Mouse (Mus musculus) small intestine, adult 10 weeks (tissue): Measurements from ENCODE around the gene Pabpc5. TPM values are rescaled to one million over a fixed set of nuclear protein-coding genes. Genes with fewer than 3 reads are reported as not detected.

ENCODE experiments used
- polyA plus RNA-seq: library from polyadenylated mRNA; stranded (reverse); fragments of 350-450 nt; fragmentation: Illumina TruSeq; extraction: RNeasy Lipid Tissue Mini Kit (QIAGEN cat#74804); gene quantifications from one replicate; pipeline ENCODE4 v1.2.3, GENCODE M21; 2014; ENCODE audit warnings: low replicate concordance

Gene Pabpc5
- not detected for polyA plus RNA-seq

DNA sequence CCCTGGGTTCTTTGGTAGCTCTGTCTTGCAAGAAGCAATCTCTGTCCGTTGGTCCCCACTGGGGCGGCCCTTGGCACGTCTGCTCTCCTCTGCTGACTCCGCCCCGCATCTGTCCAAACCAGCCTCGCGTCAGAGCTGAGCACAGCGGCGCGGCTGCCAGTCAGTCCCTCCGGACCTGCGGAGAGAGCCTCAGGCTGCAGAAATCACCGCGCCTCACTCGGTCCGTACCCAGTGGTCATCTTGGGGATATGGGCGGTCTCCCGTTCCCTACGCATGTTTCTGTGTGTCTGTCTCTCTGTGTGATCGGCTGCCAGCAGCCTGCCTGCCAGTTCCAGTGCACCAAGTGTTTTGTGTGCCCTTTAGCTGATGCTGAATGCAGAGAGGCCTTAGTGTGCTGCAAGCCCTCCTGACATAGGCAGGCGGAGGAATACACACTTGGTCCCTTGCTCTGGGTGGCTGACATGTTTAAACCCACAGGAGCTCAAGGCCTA lies at the start of gene Pabpc5:
Pabpc5 (plus strand) TSS at position 116 of the 491 bp plus-strand sequence.

